Mouse (Mus musculus) cortical plate, adult 2 months (tissue): Measurements from ENCODE around the gene Edaradd.

Experiments
- CTCF ChIP-seq: fragments of 200-500 bp; IDR thresholded peaks from 2 replicates; pipeline ENCODE4 v1.5.1; 2011; ENCODE audit warnings: mild to moderate bottlenecking, control low read depth, low read length; ENCODE audit not compliant: insufficient read depth; ENCODE audit errors: extremely low read depth
- POLR2A ChIP-seq: fragments of 200-500 bp; IDR thresholded peaks from 2 replicates; pipeline ENCODE4 v1.6.1; 2011; ENCODE audit warnings: mild to moderate bottlenecking, low read length, control low read depth; ENCODE audit not compliant: insufficient read depth; ENCODE audit errors: extremely low read depth

GRCm38 (mm10) chr13:12569741-12570140 lies 49.5 kb upstream of the Edaradd start:
- TF ChIP-seq CTCF (no peak), POLR2A (no peak)
